Mouse (Mus musculus) forebrain, postnatal 0 days (tissue): ENCODE measurements around the gene Enox1. TPM values are rescaled to one million over a fixed set of nuclear protein-coding genes. Genes with fewer than 3 reads are reported as not detected.
A peak's percentile ranks its signal among the peaks of the same experiment; 100 is the strongest.

Experiments used
- ATAC-seq: fragments of 200-750 bp; cut with Nextera tagmentation; 2 replicates; pipeline ENCODE4 v1.8.0; 2017; ENCODE audit warnings: mild to moderate bottlenecking, moderate library complexity
- DNase-seq: peaks from one replicate; pipeline ENCODE4 v3.0.0-alpha.2; 2015
- H3K27ac ChIP-seq: fragments of 300-500 bp; sonication (generic); 2 replicates; pipeline ENCODE4 v1.5.1; 2014; ENCODE audit warnings: low read depth, mild to moderate bottlenecking, antibody characterized with exemption, low read length, moderate library complexity, mixed read lengths
- H3K27me3 ChIP-seq: fragments of 300-500 bp; sonication (generic); 2 replicates; pipeline ENCODE4 v1.6.1; 2014; ENCODE audit warnings: mild to moderate bottlenecking, low read length, mixed read lengths; ENCODE audit not compliant: insufficient read depth
- H3K36me3 ChIP-seq: fragments of 300-500 bp; sonication (generic); 2 replicates; pipeline ENCODE4 v1.6.1; 2014; ENCODE audit warnings: mild to moderate bottlenecking, moderate library complexity; ENCODE audit not compliant: insufficient read depth
- H3K4me1 ChIP-seq: fragments of 300-500 bp; sonication (generic); 2 replicates; pipeline ENCODE4 v1.6.1; 2014; ENCODE audit warnings: antibody characterized with exemption; ENCODE audit not compliant: insufficient read depth
- H3K4me2 ChIP-seq: fragments of 300-500 bp; sonication (generic); 2 replicates; pipeline ENCODE4 v1.6.1; 2014; ENCODE audit warnings: low read depth, mild to moderate bottlenecking, moderate library complexity
- H3K4me3 ChIP-seq: fragments of 300-500 bp; sonication (generic); 2 replicates; pipeline ENCODE4 v1.5.1; 2014; ENCODE audit warnings: low read depth, low read length, mixed read lengths
- H3K9ac ChIP-seq: fragments of 300-500 bp; sonication (generic); 2 replicates; pipeline ENCODE4 v1.6.1; 2014; ENCODE audit warnings: mild to moderate bottlenecking
- H3K9me3 ChIP-seq: fragments of 300-500 bp; sonication (generic); 2 replicates; pipeline ENCODE4 v1.6.1; 2016; ENCODE audit warnings: low read length
- CTCF ChIP-seq: sonication (generic); IDR thresholded peaks from 2 replicates; pipeline ENCODE4 v1.5.1; 2016; ENCODE audit warnings: antibody characterized with exemption, control low read depth, low read depth
- WGBS: fragments of 180-500 bp; shearing (Covaris S2); extraction: QIAGEN DNeasy Blood & Tissue Kit; methylation state at CpG from one replicate; pipeline ENCODE4 v1.1.7; 2014; 5-methylcytosine and 5-hydroxymethylcytosine counted together
- polyA plus RNA-seq: library from polyadenylated mRNA; unstranded; fragments of >200 nt; fragmentation: Nextera tagmentation; extraction: Ambion mirVana; gene quantifications from 2 replicates; pipeline ENCODE4 v1.2.1, GENCODE M21; 2015
- total RNA-seq: library from RNA; depleted of rRNA; stranded (reverse); fragments of >200 nt; gene quantifications from 2 replicates; pipeline ENCODE4 v1.2.3, GENCODE M21; 2014

Gene Enox1
- total and polyA plus RNA-seq, 2 experiments from 2014 or later: 39.9 to 61.8 TPM

- Histone ChIP-seq H3K27me3 (no peaks in the 10 kb centered on the region), H3K4me2 (no peak overlapping the region), H3K36me3 (no peaks in the 10 kb centered on the region), H3K27ac (no peak overlapping the region), H3K4me1 (peaks cover 9% of the 10 kb centered on the region; the same call in 1 of the 2 replicates), H3K9ac (no peak overlapping the region), H3K4me3 (no peak overlapping the region), H3K9me3 (no peaks in the 10 kb centered on the region)
- TF ChIP-seq CTCF: no peak
- ATAC-seq (no peak), DNase-seq (no peak)
- 39% methylated on average over 6 of the region's 6 CpGs for WGBS
Measured at GRCm38 (mm10) chr14:77636931-77637330, 480.4 kb downstream of the Enox1 start.

DNA sequence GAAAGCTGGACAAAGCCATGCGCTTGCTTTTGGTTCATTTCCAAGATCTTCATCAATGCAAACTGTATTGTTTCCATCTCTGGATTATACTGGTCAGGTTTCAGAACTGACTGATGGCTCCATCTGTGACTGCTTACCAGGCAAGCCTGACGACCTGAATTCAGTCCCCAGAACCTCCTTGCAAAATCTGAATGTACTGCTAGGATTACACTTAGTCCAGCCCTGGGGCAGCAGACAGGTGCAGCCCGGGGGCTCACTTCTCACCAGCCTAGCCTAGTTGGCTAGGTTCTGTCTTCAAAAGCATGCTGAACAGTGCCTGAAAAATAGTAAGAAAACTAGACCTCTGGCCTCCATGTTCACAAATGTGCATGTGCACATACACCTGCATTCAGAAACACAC lies 481.6 kb downstream of the Enox1 start:
- Histone ChIP-seq H3K36me3 (no peaks in the 10 kb centered on the region), H3K4me1 (peaks cover 11% of the 10 kb centered on the region; the same call in 1 of the 2 replicates), H3K9ac (no peak overlapping the region), H3K4me3 (no peak overlapping the region), H3K4me2 (no peak overlapping the region), H3K9me3 (no peaks in the 10 kb centered on the region), H3K27me3 (no peaks in the 10 kb centered on the region), H3K27ac (no peak overlapping the region)
- no peak for DNase-seq
- ATAC-seq: no peak
- no peak for TF ChIP-seq CTCF
- WGBS: 50% methylated on average over 3 of the region's 3 CpGs

DNA sequence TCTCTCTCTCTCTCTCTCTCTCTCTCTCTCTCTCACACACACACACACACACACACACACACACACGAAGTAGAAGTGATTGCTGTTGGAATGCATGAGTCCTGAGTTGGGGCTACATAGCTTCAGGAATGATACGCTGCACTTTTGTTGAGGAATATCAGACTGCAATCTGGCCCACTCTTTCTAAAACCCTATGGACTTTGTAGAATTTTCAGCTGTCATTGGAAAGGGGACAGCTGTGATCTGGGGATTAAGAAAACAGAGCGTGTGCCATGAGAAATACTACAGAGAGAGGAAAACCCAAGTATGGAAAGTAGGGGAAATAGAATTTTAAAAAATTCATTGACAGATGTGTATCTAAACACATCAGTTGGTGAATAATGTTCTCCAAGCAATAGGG lies 482.1 kb downstream of the Enox1 start:
- Histone ChIP-seq H3K4me2 (no peak overlapping the region), H3K4me3 (no peak overlapping the region), H3K4me1 (peaks cover 9% of the 10 kb centered on the region; the same call in 1 of the 2 replicates), H3K27me3 (no peaks in the 10 kb centered on the region), H3K27ac (no peak overlapping the region), H3K36me3 (no peaks in the 10 kb centered on the region), H3K9me3 (no peaks in the 10 kb centered on the region), H3K9ac (no peak overlapping the region)
- WGBS: 45% methylated on average over 3 of the region's 3 CpGs
- no peak for DNase-seq
- ATAC-seq: no peak
- TF ChIP-seq CTCF: no peak

DNA sequence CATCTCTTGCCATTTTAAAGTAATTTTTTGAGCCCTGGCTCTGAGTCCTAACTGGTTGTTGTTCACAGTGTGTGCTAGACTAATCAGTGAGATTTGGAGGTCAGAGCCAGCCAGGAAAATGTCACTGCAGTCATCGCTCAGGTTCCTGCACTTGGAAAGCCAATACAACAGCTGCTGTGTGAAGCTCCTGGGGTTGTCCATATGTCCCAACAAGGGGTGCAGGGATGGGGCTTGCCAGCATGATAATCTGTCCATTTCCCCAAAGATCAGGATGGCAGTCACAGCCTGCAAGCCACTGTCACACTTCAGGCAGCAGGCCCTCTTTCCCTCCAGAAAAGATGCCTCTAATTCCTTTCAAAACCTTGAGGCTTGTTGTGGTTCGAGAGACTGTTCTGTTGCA lies 483.0 kb downstream of the Enox1 start:
- H3K4me3 ChIP-seq: no peak overlapping the region
- H3K9ac ChIP-seq: no peak overlapping the region
- peak overlapping the region; percentile 37; the same call in 1 of the 2 replicates for H3K27ac ChIP-seq
- H3K4me2 ChIP-seq: no peak overlapping the region
- no peaks in the 10 kb centered on the region for H3K27me3 ChIP-seq
- H3K36me3 ChIP-seq: no peaks in the 10 kb centered on the region
- 31% methylated on average over 2 of the region's 2 CpGs for whole genome bisulfite sequencing
- peak; percentile 84 for ATAC-seq
- no peak for TF ChIP-seq CTCF
- peaks cover 9% of the 10 kb centered on the region; the same call in 1 of the 2 replicates for H3K4me1 ChIP-seq
- DNase-seq: peak; percentile 75
- H3K9me3 ChIP-seq: no peaks in the 10 kb centered on the region

- H3K4me3 ChIP-seq: no peak overlapping the region
- H3K36me3 ChIP-seq: no peaks in the 10 kb centered on the region
- peak; percentile 51 for ATAC-seq
- no peak overlapping the region for H3K4me2 ChIP-seq
- no peak for TF ChIP-seq CTCF
- peaks cover 9% of the 10 kb centered on the region; the same call in 1 of the 2 replicates for H3K4me1 ChIP-seq
- H3K27ac ChIP-seq: peak overlapping the region; percentile 35; the same call in 1 of the 2 replicates
- 33% methylated on average over 6 of the region's 6 CpGs for WGBS
- no peak overlapping the region for H3K9ac ChIP-seq
- no peak for DNase-seq
- H3K27me3 ChIP-seq: no peaks in the 10 kb centered on the region
- H3K9me3 ChIP-seq: no peaks in the 10 kb centered on the region
Measured at GRCm38 (mm10) chr14:77642314-77642713, 485.8 kb downstream of the Enox1 start.

DNA sequence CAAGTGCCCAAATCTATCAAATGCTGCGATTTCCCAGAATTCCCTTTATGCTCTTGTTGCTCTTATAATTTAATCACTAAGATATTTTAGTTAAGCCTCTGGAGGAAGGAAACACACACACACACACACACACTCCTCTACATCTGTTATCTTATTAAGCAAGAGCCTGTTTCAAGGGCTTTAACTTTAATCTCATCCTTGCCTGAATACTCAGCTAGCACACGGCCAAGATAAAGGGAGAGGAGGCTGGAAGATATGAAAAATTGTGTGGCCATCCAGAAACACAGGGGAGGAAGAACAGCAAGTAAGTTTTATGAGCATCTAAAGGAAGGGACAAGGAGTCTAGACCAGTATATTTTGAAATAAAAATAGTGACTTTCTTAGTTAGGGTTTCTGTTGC lies 489.6 kb downstream of the Enox1 start:
- H3K27me3 ChIP-seq: no peaks in the 10 kb centered on the region
- 79% methylated on average over 2 of the region's 2 CpGs for WGBS
- H3K4me2 ChIP-seq: no peak overlapping the region
- H3K4me1 ChIP-seq: peaks cover 9% of the 10 kb centered on the region
- no peaks in the 10 kb centered on the region for H3K36me3 ChIP-seq
- no peak for ATAC-seq
- DNase-seq: no peak
- TF ChIP-seq CTCF: no peak
- H3K4me3 ChIP-seq: no peak overlapping the region
- H3K9me3 ChIP-seq: no peaks in the 10 kb centered on the region
- no peak overlapping the region for H3K9ac ChIP-seq
- H3K27ac ChIP-seq: no peak overlapping the region

GRCm38 (mm10) chr14:77647017-77647416 lies 490.5 kb downstream of the Enox1 start:
- no peak for ATAC-seq
- Histone ChIP-seq H3K36me3 (no peaks in the 10 kb centered on the region), H3K27me3 (no peaks in the 10 kb centered on the region), H3K9me3 (no peaks in the 10 kb centered on the region), H3K9ac (no peak overlapping the region), H3K4me2 (no peak overlapping the region), H3K4me3 (no peak overlapping the region), H3K27ac (no peak overlapping the region), H3K4me1 (peaks cover 4% of the 10 kb centered on the region; the same call in 1 of the 2 replicates)
- no peak for TF ChIP-seq CTCF
- no peak for DNase-seq
- 94% methylated on average over 6 of the region's 6 CpGs for WGBS

GRCm38 (mm10) chr14:77648305-77648704 lies 491.7 kb downstream of the Enox1 start:
- Histone ChIP-seq H3K27ac (no peak overlapping the region), H3K27me3 (no peaks in the 10 kb centered on the region), H3K4me2 (no peak overlapping the region), H3K9ac (no peak overlapping the region), H3K4me3 (no peak overlapping the region), H3K9me3 (no peaks in the 10 kb centered on the region), H3K4me1 (no peaks in the 10 kb centered on the region; the same call in 1 of the 2 replicates), H3K36me3 (no peaks in the 10 kb centered on the region)
- DNase-seq (no peak), ATAC-seq (no peak)
- no peak for TF ChIP-seq CTCF
- 79% methylated on average over 8 of the region's 8 CpGs for WGBS
